Mouse (Mus musculus) adipose tissue, adult 10 weeks (tissue): ENCODE measurements around the gene Gm5767. TPM values are rescaled to one million over a fixed set of nuclear protein-coding genes. Genes with fewer than 3 reads are reported as not detected.

Source experiments
- polyA plus RNA-seq: library from polyadenylated mRNA; stranded (reverse); fragments of 350-450 nt; fragmentation: Illumina TruSeq; extraction: RNeasy Lipid Tissue Mini Kit (QIAGEN cat#74804); gene quantifications from one replicate; pipeline ENCODE4 v1.2.3, GENCODE M21; 2014; ENCODE audit warnings: low read depth, low replicate concordance

Gm5767 gene
- polyA plus RNA-seq = 3.6 TPM

GRCm38 (mm10) chr16:8680470-8680869 is at the start of gene Gm5767:
Gene Gm5767 (plus strand): TSS chr16:8680770.

GRCm38 (mm10) chr16:8637217-8638051 is 43.1 kb upstream of the Gm5767 start, which contains the start of the genes Pmm2 and Tmem186:
Gene Pmm2 (plus strand): TSS chr16:8637674.
Gene Tmem186 (minus strand): TSS chr16:8637712.

GRCm38 (mm10) chr16:8671551-8672349 is 8.8 kb upstream of the Gm5767 start, which contains the start of gene Carhsp1:
Gene Carhsp1 (minus strand): TSS chr16:8672155.

Other genes with a start within 250 kb of the Gm5767 start
- 11.5 TPM for gene Mettl22, start 210.0 kb upstream of the Gm5767 start, polyA plus RNA-seq
- gene Abat, start 167.3 kb upstream of the Gm5767 start, polyA plus RNA-seq = 22.8 TPM
- 54.4 TPM for gene Pmm2, start 43.1 kb upstream of the Gm5767 start, polyA plus RNA-seq
- 13.2 TPM for gene Tmem186, start 43.1 kb upstream of the Gm5767 start, polyA plus RNA-seq
- 62.9 TPM for gene Carhsp1, start 8.6 kb upstream of the Gm5767 start, polyA plus RNA-seq
- 59.1 TPM for gene Usp7, start 111.5 kb downstream of the Gm5767 start, polyA plus RNA-seq
- gene 1810013L24Rik, start 149.3 kb downstream of the Gm5767 start, polyA plus RNA-seq = 37.1 TPM